Mouse (Mus musculus) ES-Bruce4 (cell line): ENCODE data around the gene Rapgefl1. TPM values are rescaled to one million over a fixed set of nuclear protein-coding genes. Genes with fewer than 3 reads are reported as not detected.
"Not testable (repeated sequence)": the region's sequence is repeated elsewhere in the genome, so short reads cannot be mapped to it uniquely, and the experiment has no call there.

Source experiments
- H3K27ac ChIP-seq: 2 replicates; pipeline ENCODE4 v1.5.1; 2012; ENCODE audit warnings: low read length, inconsistent platforms; ENCODE audit not compliant: insufficient read depth
- H3K27me3 ChIP-seq: 2 replicates; pipeline ENCODE4 v1.6.1; 2012; ENCODE audit warnings: mild to moderate bottlenecking, low read length, inconsistent platforms; ENCODE audit not compliant: control insufficient read depth, poor library complexity, insufficient read depth, severe bottlenecking
- H3K36me3 ChIP-seq: 2 replicates; pipeline ENCODE4 v1.6.1; 2012; ENCODE audit warnings: inconsistent platforms, mild to moderate bottlenecking, low read length, moderate library complexity; ENCODE audit not compliant: control insufficient read depth, poor library complexity, insufficient read depth, severe bottlenecking
- H3K4me1 ChIP-seq: one replicate; pipeline ENCODE4 v1.8.1; 2011; ENCODE audit warnings: low read length; ENCODE audit not compliant: control insufficient read depth, insufficient read depth
- H3K4me3 ChIP-seq: 2 replicates; pipeline ENCODE4 v1.5.1; 2011; ENCODE audit warnings: low read depth, mild to moderate bottlenecking, low read length
- H3K9ac ChIP-seq: 2 replicates; pipeline ENCODE4 v1.6.1; 2012; ENCODE audit warnings: low read depth, mild to moderate bottlenecking, inconsistent platforms; ENCODE audit not compliant: poor library complexity, severe bottlenecking
- H3K9me3 ChIP-seq: replicated peaks from 2 replicates; pipeline ENCODE4 v1.6.1; 2012; ENCODE audit warnings: mild to moderate bottlenecking, low read length, inconsistent platforms; ENCODE audit not compliant: control insufficient read depth, poor library complexity, insufficient read depth, severe bottlenecking
- CTCF ChIP-seq: IDR thresholded peaks from one replicate; pipeline ENCODE4 v1.8.1; 2011; ENCODE audit warnings: low read depth, low read length
- EP300 ChIP-seq: IDR thresholded peaks from 2 replicates; pipeline ENCODE4 v1.6.1; 2011; ENCODE audit warnings: low read depth, low read length; ENCODE audit not compliant: insufficient read depth
- POLR2A ChIP-seq: IDR thresholded peaks from one replicate; pipeline ENCODE4 v1.8.1; 2011; ENCODE audit warnings: low read length; ENCODE audit not compliant: insufficient read depth
- polyA plus RNA-seq: library from polyadenylated mRNA; stranded (reverse); fragments of >200 nt; gene quantifications from 2 replicates; pipeline ENCODE4 v1.2.4, GENCODE M21; 2011; ENCODE audit warnings: low read depth; ENCODE audit not compliant: missing spikeins, insufficient read depth, insufficient read length

Rapgefl1 gene
- polyA plus RNA-seq, 1 experiment = 3.5 TPM

DNA sequence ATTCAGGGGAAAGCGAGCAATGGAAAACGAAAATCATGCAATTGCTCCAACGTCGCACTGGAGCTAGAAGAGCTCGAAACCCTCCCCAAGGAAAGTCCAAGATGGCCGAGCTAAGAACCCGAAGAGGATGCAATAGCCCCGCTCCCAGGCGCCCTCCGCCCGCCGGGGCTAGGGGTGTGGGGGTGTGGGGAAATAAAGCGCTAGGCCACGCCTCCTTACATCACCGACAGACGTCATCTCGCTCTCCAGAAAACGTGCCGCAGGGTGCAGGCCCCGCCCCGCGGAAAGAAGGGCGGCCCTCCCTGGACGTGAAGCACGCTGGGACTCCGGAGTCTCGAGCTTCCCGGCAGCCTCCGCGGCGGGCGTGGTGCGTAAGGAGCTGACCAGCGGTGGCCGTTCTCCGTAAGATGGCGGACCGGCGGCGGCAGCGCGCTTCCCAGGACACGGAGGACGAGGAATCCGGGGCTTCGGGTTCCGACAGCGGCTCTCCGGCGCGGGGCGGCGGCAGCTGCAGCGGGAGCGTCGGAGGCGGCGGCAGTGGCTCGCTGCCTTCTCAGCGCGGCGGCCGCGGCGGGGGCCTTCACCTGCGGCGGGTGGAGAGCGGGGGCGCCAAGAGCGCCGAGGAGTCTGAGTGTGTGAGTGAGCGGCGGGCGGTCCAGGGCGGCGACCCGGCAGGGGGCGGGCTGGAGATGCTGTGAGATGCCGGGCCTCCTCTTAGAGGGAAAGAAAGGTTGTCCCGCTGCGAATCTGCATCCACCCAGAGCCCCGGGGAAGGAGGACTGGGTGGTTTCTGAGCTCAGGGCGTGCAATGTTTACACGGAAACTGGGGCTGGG lies 26.9 kb upstream of the Rapgefl1 start:
- H3K27me3 ChIP-seq = no peaks in the 10 kb centered on the region
- peak; percentile 48; the same call in 1 of the 2 replicates for TF ChIP-seq EP300
- no peak for TF ChIP-seq CTCF
- peak; percentile 58 for TF ChIP-seq POLR2A
- H3K27ac ChIP-seq = peak overlapping the region; percentile 77
- H3K9me3 ChIP-seq = no peaks in the 10 kb centered on the region
- peak overlapping the region; percentile 93 for H3K4me3 ChIP-seq
- peaks cover 59% of the 10 kb centered on the region for H3K36me3 ChIP-seq
- peaks cover 2% of the 10 kb centered on the region for H3K4me1 ChIP-seq
- peak overlapping the region; percentile 84 for H3K9ac ChIP-seq

DNA sequence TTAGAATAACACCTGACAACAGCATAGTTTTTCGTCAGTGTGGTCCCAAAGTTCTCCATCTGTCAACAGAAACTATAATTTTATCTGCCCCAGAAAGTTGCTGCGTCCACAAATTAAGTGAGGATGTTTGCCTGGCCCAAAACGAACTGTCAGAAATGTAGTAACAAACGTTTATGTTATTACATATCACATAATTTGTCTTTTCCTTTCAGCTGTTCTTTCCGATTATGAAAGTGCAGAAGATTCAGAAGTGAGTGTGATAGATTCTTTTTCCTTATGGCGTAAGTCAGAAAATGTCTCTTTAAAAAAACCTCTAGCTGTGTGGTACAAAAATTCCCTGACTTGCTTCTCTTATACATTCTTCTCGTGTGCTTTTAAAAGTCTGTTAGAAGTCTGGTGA lies 25.9 kb upstream of the Rapgefl1 start:
- Histone ChIP-seq H3K4me1 (peaks cover 2% of the 10 kb centered on the region), H3K36me3 (peaks cover 57% of the 10 kb centered on the region), H3K27me3 (no peaks in the 10 kb centered on the region), H3K27ac (peak overlapping the region; percentile 71), H3K9ac (peak overlapping the region; percentile 84), H3K4me3 (peak overlapping the region; percentile 93), H3K9me3 (no peaks in the 10 kb centered on the region)
- TF ChIP-seq EP300 = no peak
- no peak for TF ChIP-seq CTCF
- no peak for TF ChIP-seq POLR2A

GRCm38 (mm10) chr11:98816706-98817239 lies 19.8 kb upstream of the Rapgefl1 start:
- H3K9ac ChIP-seq = no peak overlapping the region
- peaks cover 75% of the 10 kb centered on the region for H3K36me3 ChIP-seq
- TF ChIP-seq POLR2A = no peak
- TF ChIP-seq EP300 = no peak
- TF ChIP-seq CTCF = no peak
- H3K27me3 ChIP-seq = no peaks in the 10 kb centered on the region
- H3K4me3 ChIP-seq = no peak overlapping the region
- H3K27ac ChIP-seq = no peak overlapping the region
- peaks cover 2% of the 10 kb centered on the region for H3K4me1 ChIP-seq
- H3K9me3 ChIP-seq = no peaks in the 10 kb centered on the region

DNA sequence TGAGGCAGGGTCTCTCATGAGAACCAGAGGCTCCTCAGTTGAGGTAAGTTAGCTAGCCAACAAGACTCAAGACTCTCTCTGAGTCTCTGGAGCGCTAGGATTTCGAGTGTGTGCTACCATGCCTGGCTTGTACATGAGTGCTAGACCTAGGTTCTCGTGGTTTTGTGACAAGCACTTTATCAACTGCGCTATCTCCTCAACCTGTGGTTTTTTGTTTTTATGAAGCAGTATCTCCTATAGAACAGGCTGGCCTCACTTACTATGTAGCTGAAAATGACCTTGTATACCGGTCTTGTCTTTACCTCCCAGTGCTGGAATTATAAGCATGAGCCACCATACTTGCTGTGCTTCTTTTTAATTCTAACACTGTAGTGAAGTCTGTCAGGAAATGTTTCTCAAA lies 15.6 kb upstream of the Rapgefl1 start:
- Histone ChIP-seq H3K27ac (no peak overlapping the region), H3K27me3 (no peaks in the 10 kb centered on the region), H3K9me3 (no peaks in the 10 kb centered on the region), H3K4me1 (no peaks in the 10 kb centered on the region), H3K36me3 (peaks cover 74% of the 10 kb centered on the region), H3K4me3 (no peak overlapping the region), H3K9ac (no peak overlapping the region)
- TF ChIP-seq EP300 = no peak
- no peak for TF ChIP-seq POLR2A
- no peak for TF ChIP-seq CTCF

DNA sequence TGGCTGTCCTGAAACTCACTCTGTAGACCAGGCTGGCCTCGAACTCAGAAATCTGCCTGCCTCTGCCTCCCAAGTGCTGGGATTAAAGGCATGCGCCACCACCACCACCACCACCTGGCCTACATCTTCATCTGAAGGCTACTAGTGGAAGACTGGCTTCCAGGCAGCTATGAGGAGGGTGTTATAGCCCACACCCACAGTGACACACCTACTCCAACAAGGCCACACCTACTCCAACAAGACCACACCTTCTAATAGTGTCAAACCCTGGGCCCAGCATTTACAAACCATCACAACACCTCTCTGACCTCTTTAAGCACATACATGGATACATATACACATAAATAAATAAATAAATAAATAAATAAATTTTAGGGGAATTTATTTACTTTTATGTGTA lies 10.5 kb upstream of the Rapgefl1 start:
- H3K9ac ChIP-seq, H3K9me3 ChIP-seq, H3K4me3 ChIP-seq, H3K27ac ChIP-seq, H3K4me1 ChIP-seq, H3K27me3 ChIP-seq: not testable (repeated sequence)
- H3K36me3 ChIP-seq = peaks cover 78% of the 10 kb centered on the region

GRCm38 (mm10) chr11:98827877-98828276 lies 8.7 kb upstream of the Rapgefl1 start:
- TF ChIP-seq CTCF = no peak
- TF ChIP-seq POLR2A = no peak
- TF ChIP-seq EP300 = no peak
- H3K9me3 ChIP-seq = no peaks in the 10 kb centered on the region
- H3K4me1 ChIP-seq = no peaks in the 10 kb centered on the region
- H3K27me3 ChIP-seq = no peaks in the 10 kb centered on the region
- peaks cover 80% of the 10 kb centered on the region for H3K36me3 ChIP-seq
- H3K9ac ChIP-seq = no peak overlapping the region
- no peak overlapping the region for H3K4me3 ChIP-seq
- H3K27ac ChIP-seq = no peak overlapping the region
